Mouse (Mus musculus) cerebellum, postnatal 25 days (tissue): ENCODE results near the gene Gm9821.

Experiments
- DNase-seq, 2 experiments: peaks; one replicate each; pipeline ENCODE4 v3.0.0; 2021; ENCODE audit warnings: mixed read lengths in 2 of 2

The Gm9821 gene

DNA sequence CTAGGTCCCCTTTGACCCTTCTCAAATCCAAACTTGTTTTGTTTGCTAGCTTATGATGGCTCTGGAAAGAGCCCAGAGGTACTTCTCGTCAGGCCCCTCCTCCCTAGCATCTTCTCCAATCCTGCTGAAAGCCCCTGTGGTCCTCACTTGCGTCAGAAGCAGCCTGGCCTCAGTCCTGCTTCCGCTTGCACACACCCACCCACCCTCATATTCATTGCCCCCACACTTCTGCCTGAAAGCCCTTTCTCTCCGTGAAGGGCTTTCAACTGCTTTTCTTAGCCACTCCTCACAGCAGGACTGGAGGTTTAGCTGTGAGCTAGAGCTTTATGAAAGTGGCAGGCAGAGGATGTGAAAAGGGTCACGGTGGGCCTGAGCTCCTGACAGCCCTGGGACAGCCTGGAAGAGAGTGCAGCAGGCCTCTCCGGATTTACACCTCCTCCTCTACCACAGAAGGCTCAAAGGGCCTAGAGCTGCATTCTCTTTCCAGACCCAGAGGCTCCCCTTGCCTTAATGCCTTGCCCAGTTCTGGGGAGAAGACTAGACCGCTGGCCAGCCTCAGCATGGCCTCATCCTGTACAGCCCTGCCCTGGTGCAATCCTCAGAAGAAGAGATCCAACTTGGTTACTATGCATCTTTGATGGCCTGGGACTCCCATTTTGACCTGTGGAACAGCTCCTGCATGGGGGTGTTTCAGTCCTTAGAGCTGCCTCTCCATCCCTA lies 28.1 kb downstream of the Gm9821 start:
- no peak for DNase-seq

GRCm38 (mm10) chr2:91975581-91976541 lies 30.4 kb downstream of the Gm9821 start, which contains the start of gene Dgkz:
TSS of gene Dgkz (minus strand) at chr2:91975864.
- DNase-seq: peak; percentile 56 to 64

- DNase-seq: no peak
Measured at GRCm38 (mm10) chr2:91977960-91978359, 32.5 kb downstream of the Gm9821 start.

GRCm38 (mm10) chr2:91978547-91978946 lies 33.0 kb downstream of the Gm9821 start:
- DNase-seq: peak in 1 of 2 experiments; percentile 4

GRCm38 (mm10) chr2:91980245-91980644 lies 34.7 kb downstream of the Gm9821 start:
- DNase-seq: no peak

DNA sequence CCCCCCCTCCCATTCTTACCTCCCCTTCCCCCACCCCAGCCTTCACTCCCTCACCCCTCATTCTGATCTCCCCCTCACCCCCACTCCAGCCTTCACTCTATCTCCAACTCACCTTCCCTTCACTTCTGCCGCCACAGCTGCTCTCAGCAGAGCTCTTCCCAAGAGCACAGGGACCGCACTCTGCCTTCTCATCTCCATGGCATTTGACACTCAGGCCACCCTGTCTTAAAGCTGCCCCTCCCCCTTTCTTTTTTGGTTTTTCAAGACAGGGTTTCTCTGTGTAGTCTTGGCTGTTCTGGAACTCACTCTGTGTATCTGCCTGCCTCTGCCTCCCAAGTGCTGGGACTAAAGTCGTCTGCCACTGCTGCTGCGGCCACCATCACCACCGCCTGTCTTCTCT lies 35.3 kb downstream of the Gm9821 start:
- no peak for DNase-seq

GRCm38 (mm10) chr2:91984439-91984838 lies 38.9 kb downstream of the Gm9821 start:
- no peak for DNase-seq

- DNase-seq: no peak
Measured at GRCm38 (mm10) chr2:91984906-91985525, 39.5 kb downstream of the Gm9821 start.

DNA sequence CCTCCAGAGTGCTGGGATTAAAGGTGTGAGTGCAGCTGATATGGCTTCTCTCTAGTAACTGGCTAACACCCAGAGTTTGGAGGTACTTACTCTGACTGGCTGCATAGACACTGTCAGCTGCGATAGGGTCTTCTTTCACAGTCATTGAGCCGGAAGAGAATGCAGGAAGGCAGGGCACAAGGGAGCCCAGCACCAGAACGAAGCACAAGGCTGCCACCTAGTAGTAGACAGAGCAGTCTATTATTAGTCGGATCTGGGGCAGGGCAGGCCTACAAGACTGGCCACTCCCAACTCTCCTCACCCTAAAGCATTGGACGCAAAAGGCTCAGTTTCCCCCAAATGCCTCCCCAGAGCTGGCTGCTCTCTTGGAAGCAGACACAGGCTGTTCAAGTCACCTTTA lies 40.6 kb downstream of the Gm9821 start:
- DNase-seq: peak; percentile 53 to 63

GRCm38 (mm10) chr2:91987542-91987941 lies 42.0 kb downstream of the Gm9821 start:
- peak; percentile 91 to 95 for DNase-seq

DNA sequence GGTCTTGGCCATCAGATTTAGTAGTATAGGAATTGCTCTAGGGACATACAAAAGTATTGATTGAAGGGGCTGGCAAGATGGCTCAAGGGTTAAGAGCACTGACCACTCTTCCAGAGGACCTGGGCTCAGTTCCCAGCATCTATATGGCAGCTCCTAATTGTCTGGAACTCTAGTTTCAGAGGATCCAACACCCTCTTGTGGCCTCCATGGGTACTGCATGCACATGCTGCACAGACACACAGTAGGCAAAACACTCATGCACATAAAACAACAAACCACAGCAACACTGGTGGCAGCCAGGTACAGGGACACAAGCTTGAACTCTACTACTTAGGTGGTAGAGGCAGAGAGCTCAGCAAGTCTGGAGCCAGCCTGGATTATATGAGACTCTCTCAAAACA lies 44.2 kb downstream of the Gm9821 start:
- no peak for DNase-seq

DNA sequence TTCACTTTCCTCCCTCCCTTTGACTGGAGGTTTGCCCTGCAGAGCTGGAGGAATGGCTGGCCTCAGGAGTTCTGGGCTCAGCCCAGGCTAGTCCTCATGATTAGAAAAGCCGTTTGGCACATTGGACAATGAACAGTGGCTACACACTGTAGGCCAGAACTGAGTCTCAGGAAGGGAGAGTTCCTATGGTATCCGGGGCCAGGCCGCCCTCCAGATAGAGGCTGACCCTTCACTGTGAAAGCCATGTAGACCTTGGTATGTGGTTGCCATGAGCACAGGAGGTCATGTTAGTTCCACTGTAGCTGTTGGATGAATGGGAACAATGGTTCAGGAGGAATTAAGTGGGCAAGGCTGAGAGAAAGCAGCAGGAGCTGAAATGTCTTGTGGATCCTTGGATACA lies 47.9 kb downstream of the Gm9821 start:
- DNase-seq: no peak

GRCm38 (mm10) chr2:91996006-91996405 lies 50.5 kb downstream of the Gm9821 start:
- no peak for DNase-seq
